Mouse (Mus musculus) spleen, postnatal 36 days (tissue): Measurements from ENCODE around the gene Lrrc2.

Experiments used
- DNase-seq, 2 experiments: peaks; one replicate each; pipeline ENCODE4 v3.0.0; 2022; ENCODE audit warnings: low spot score in 2 of 2, mixed read lengths in 1 of 2

Lrrc2 gene

DNA sequence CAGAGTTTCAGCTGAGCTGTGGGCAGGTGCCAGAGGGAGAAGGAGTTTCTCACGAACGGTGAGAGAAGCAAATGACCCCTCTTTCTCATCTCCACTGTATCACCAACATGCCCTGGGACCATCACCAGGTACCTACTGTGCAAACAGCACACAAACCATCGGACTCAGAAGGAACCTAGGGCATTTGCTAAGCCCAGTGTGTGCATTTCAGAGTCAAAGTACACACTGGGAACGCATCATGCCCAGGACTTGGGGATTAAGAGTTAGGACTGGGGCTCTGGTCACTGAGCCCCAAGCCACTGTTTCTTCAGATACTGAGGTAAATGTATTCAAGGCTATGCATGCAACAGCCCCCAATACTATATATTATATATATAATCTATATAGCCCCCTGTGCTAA is 36.0 kb downstream of the Lrrc2 start:
- DNase-seq, result no peak

GRCm38 (mm10) chr9:110988078-110988477 is 36.7 kb downstream of the Lrrc2 start:
- DNase-seq, result no peak

- no peak for DNase-seq
Observed at GRCm38 (mm10) chr9:110989141-110989540, 37.8 kb downstream of the Lrrc2 start.

DNA sequence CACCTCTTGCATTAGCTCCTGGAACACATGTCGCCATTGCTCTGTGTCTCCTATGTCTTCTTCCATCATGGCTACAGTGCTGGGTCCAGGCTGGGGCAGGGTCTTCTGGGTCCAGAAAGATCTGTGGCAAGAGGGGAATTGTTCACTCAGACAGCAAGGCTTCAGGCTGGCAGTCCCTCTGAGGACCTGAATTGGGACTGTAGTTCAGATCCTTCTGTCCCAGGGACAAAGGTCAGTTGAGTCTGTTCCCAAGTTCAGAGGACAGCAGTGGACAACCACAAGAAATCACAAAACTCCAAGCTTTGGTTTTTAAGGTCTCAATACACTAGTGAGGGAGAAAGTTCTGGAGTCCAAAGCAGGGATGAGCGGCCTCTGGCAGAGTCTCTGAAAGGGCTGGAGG is 38.2 kb downstream of the Lrrc2 start:
- DNase-seq, result no peak

DNA sequence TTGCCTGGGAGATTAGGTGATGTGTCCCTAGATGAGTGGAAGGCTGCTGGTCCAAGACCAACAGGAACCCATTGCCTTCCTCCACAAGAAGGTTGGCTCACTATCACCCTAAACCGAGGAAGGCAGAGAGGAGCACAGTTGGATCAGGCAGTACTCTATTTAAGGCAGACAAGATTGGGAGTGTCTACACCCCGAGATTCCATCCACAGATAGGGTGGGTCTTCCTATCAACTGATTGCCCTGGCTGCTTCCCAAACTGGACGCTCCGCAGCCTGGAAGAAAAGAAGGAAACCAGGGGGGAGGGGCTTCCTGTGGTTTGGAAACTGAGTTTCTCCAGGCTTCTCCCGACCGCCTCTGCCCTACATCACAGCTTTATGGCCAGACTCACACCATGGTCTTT is 38.9 kb downstream of the Lrrc2 start, which contains the start of gene Rtp3:
Gene Rtp3, minus strand, starts transcription at position 380 of the 400 bp plus-strand sequence.
- no peak for DNase-seq

DNA sequence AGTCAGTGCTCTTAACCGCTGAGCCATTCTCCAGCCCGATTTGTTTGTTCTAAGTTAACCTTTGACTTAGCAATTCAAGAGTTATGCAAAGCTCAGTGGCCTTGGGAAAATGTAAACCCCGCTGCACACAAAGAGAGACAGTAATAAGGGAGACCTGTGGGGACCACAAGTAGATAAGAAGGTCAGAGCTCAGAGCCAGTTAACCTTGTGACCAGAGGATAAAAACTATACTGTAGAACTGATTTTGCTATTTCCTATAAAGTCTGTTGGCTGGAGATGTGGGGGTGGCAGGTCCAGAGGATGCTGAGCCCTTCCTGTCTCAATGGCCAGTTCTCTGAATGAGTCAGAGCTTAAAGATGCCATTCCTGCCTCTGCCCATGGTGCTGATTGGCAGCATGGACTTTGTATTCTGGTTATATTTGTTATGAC is 42.0 kb downstream of the Lrrc2 start:
- DNase-seq, result no peak

- DNase-seq, result peak; percentile 84 to 85
Observed at GRCm38 (mm10) chr9:110994716-110995172, 43.4 kb downstream of the Lrrc2 start.

DNA sequence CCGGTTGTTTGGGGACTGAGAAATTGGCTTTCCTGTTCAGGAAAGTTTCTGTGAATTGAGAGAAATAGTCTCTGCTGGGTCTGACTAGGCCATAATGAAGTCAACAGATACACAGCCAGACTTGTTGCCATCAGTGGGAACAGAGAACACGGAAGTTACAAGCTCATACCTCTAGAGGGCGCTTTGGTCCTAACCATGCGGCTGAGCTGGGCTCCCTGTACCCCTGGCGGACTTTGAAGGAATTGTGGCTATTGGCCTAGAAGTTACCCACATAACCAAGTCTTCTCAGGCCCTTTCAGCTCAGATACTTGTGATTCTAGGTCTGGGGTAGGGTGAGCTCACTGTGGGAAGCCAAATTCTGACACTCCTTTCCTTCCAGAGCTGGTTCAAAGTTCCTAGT is 45.9 kb downstream of the Lrrc2 start:
- peak; percentile 65 to 75 for DNase-seq

DNA sequence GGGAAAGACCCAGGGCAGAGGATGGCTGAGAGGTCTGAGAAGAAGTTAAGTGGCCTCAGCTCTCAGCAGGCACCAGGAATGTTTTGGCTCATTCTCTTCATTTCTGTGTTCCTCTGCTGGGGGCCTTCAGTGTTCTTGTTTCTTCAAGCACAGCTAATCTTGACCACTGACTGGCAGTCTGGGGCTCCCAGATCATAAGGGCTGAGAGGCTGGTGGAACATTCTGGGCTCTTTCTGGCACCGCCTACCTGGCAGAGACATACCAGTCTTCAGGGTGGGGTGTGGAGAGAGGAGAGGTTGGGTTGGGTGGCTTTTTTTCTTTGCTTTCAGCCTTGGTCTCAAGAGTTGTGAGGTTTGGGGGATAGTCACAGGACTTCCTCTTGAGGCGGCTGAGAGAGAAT is 47.7 kb downstream of the Lrrc2 start:
- no peak for DNase-seq

GRCm38 (mm10) chr9:110999856-111000255 is 48.5 kb downstream of the Lrrc2 start:
- no peak for DNase-seq

- DNase-seq, result no peak
Observed at GRCm38 (mm10) chr9:111001621-111002020, 50.3 kb downstream of the Lrrc2 start.

- DNase-seq, result no peak
Observed at GRCm38 (mm10) chr9:111003279-111003678, 51.9 kb downstream of the Lrrc2 start.

- no peak for DNase-seq
Observed at GRCm38 (mm10) chr9:111006544-111006943, 55.2 kb downstream of the Lrrc2 start.

DNA sequence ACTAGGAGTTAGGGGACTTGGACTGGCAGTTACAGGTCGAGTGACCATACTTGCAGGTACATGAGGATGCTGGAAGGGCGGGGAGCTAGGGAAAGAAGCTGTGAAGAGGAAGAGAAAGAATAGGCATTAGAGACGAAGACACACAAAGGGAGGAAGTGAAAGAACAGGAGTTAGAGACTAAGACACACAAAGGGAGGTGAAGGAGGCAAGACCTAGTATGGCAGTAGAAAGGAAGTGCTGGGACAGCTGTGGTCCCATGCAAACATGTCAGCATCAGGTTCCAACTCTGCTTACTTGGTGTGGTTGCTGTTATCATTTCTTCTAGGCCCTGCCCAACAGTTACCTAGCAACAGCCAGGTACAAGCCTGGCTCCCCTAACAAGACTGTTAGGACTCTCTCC is 58.4 kb downstream of the Lrrc2 start:
- no peak for DNase-seq

- no peak for DNase-seq
Observed at GRCm38 (mm10) chr9:111011550-111011949, 60.2 kb downstream of the Lrrc2 start.

- DNase-seq, result no peak
Observed at GRCm38 (mm10) chr9:111012041-111012440, 60.7 kb downstream of the Lrrc2 start.

- no peak for DNase-seq
Observed at GRCm38 (mm10) chr9:111015658-111016057, 64.3 kb downstream of the Lrrc2 start.

DNA sequence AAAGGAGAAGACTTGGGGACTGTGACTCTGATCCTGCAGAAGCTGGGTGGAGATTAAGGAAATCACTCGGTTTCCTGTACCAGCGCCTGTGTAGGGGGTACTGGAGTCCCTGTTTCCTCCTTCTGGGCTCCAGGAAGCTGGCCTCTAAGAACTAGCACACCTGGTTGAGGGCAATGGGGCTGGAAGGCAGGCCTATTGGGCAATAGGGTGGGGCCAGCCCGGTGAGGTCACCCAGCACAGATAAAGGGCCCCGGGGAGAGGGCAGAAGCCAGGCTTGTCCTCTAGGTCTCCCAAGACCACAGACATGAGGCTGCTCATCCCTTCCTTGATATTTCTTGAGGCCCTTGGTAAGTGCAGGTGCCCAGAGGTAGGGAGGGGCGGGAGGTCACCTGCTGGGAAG is 67.7 kb downstream of the Lrrc2 start, which contains the start of gene Ltf:
Gene Ltf, plus strand, starts transcription at position 250 of the 400 bp plus-strand sequence.
- DNase-seq, result peak in 1 of 2 experiments; percentile 12

DNA sequence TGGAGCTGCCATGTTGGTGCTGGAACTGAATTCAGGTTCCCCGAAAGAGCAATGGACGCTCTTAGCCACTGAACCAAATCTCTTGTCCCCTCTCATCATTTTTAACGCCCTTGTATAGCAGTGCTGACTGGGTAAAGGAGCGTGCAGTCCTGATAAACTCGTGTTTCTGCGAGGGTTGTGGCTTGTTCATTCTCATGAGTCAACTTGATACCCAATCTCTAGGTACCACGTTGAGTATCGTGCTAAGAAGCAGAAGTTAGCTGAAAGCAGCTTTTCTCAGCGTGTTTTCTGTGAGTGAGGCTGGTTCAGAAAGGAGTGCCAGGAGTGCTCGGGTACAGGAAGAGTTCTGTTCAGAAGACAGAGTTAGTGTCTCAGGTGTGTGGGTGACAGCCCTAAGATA is 75.4 kb downstream of the Lrrc2 start:
- no peak for DNase-seq
